Mouse (Mus musculus) forebrain, embryonic 15.5 days (tissue): ENCODE measurements around the gene Vwa3b. TPM values are rescaled to one million over a fixed set of nuclear protein-coding genes. Genes with fewer than 3 reads are reported as not detected.
A peak's percentile ranks its signal among the peaks of the same experiment; 100 is the strongest.

Experiments used
- ATAC-seq: fragments of 200-750 bp; cut with Nextera tagmentation; replicated peaks from 2 replicates; pipeline ENCODE4 v1.8.0; 2017; ENCODE audit warnings: mild to moderate bottlenecking, moderate TSS enrichment, moderate library complexity
- H3K27ac ChIP-seq: fragments of 300-500 bp; sonication (generic); replicated peaks from 2 replicates; pipeline ENCODE4 v1.5.1; 2015; ENCODE audit warnings: mild to moderate bottlenecking, inconsistent platforms
- H3K27me3 ChIP-seq: fragments of 300-500 bp; sonication (generic); 2 replicates; pipeline ENCODE4 v1.6.1; 2015; ENCODE audit warnings: inconsistent platforms
- H3K36me3 ChIP-seq: fragments of 300-500 bp; sonication (generic); 2 replicates; pipeline ENCODE4 v1.6.1; 2015; ENCODE audit warnings: mild to moderate bottlenecking, inconsistent platforms
- H3K4me1 ChIP-seq: fragments of 300-500 bp; sonication (generic); 2 replicates; pipeline ENCODE4 v1.6.1; 2015; ENCODE audit warnings: inconsistent platforms
- H3K4me2 ChIP-seq: fragments of 300-500 bp; sonication (generic); replicated peaks from 2 replicates; pipeline ENCODE4 v1.6.1; 2015; ENCODE audit warnings: mild to moderate bottlenecking, inconsistent platforms
- H3K4me3 ChIP-seq: fragments of 300-500 bp; sonication (generic); 2 replicates; pipeline ENCODE4 v1.5.1; 2015; ENCODE audit warnings: mild to moderate bottlenecking, inconsistent platforms
- H3K9ac ChIP-seq: fragments of 300-500 bp; sonication (generic); replicated peaks from 2 replicates; pipeline ENCODE4 v1.6.1; 2015; ENCODE audit warnings: mild to moderate bottlenecking, inconsistent platforms
- H3K9me3 ChIP-seq: fragments of 300-500 bp; sonication (generic); 2 replicates; pipeline ENCODE4 v1.6.1; 2016; ENCODE audit warnings: inconsistent platforms
- WGBS: fragments of 180-500 bp; shearing (Covaris S2); methylation state at CpG from one replicate; pipeline ENCODE4 v1.1.7; 2015; ENCODE audit warnings: mixed read lengths; 5-methylcytosine and 5-hydroxymethylcytosine counted together
- polyA plus RNA-seq: library from polyadenylated mRNA; unstranded; fragments of >200 nt; fragmentation: Nextera tagmentation; extraction: Ambion mirVana; gene quantifications from 2 replicates; pipeline ENCODE4 v1.2.1, GENCODE M21; 2015

Gene Vwa3b
- polyA plus RNA-seq, 1 experiment from 2014 or later, result 1.4 TPM

GRCm38 (mm10) chr1:37105194-37105593 lies 78.8 kb downstream of the Vwa3b start:
- Histone ChIP-seq H3K27ac (no peak overlapping the region), H3K9ac (no peak overlapping the region), H3K27me3 (no peaks in the 10 kb centered on the region), H3K4me2 (no peak overlapping the region), H3K4me1 (peaks cover 11% of the 10 kb centered on the region), H3K9me3 (no peaks in the 10 kb centered on the region), H3K36me3 (no peaks in the 10 kb centered on the region), H3K4me3 (no peak overlapping the region)
- 12% methylated on average over 3 of the region's 3 CpGs for WGBS
- ATAC-seq, result peak; percentile 66; the same call in 1 of the 2 replicates

- no peaks in the 10 kb centered on the region for H3K4me1 ChIP-seq
Observed at GRCm38 (mm10) chr1:37113781-37114180, 87.4 kb downstream of the Vwa3b start.

GRCm38 (mm10) chr1:37115847-37116246 lies 89.5 kb downstream of the Vwa3b start:
- H3K9me3 ChIP-seq, result no peaks in the 10 kb centered on the region
- H3K36me3 ChIP-seq, result no peaks in the 10 kb centered on the region
- no peak overlapping the region for H3K4me3 ChIP-seq
- no peak for ATAC-seq
- no peak overlapping the region for H3K9ac ChIP-seq
- 88% methylated on average over 5 of the region's 5 CpGs for WGBS
- 0 out of 2 replicates have a peak, but pooled peaks cover 3% of the 10 kb centered on the region for H3K4me1 ChIP-seq
- no peak overlapping the region for H3K4me2 ChIP-seq
- no peak overlapping the region for H3K27ac ChIP-seq
- H3K27me3 ChIP-seq, result no peaks in the 10 kb centered on the region

More at GRCm38 (mm10) chr1:37113781-37114180, 87.4 kb downstream of the Vwa3b start:
- H3K9me3 ChIP-seq, result no peaks in the 10 kb centered on the region
- no peaks in the 10 kb centered on the region for H3K36me3 ChIP-seq
- 73% methylated on average over 6 of the region's 6 CpGs for WGBS
- H3K9ac ChIP-seq, result no peak overlapping the region
- ATAC-seq, result no peak
- H3K4me2 ChIP-seq, result no peak overlapping the region
- H3K27ac ChIP-seq, result no peak overlapping the region
- H3K27me3 ChIP-seq, result no peaks in the 10 kb centered on the region
- no peak overlapping the region for H3K4me3 ChIP-seq

- Histone ChIP-seq H3K4me1 (0 out of 2 replicates have a peak, but pooled peaks cover 5% of the 10 kb centered on the region), H3K36me3 (no peaks in the 10 kb centered on the region), H3K4me2 (no peak overlapping the region), H3K4me3 (no peak overlapping the region), H3K27me3 (no peaks in the 10 kb centered on the region), H3K27ac (no peak overlapping the region), H3K9me3 (no peaks in the 10 kb centered on the region), H3K9ac (no peak overlapping the region)
- ATAC-seq, result no peak
- 86% methylated on average over 9 of the region's 9 CpGs for WGBS
Observed at GRCm38 (mm10) chr1:37116574-37116973, 90.2 kb downstream of the Vwa3b start.

GRCm38 (mm10) chr1:37117964-37118363 lies 91.6 kb downstream of the Vwa3b start:
- no peak overlapping the region for H3K27ac ChIP-seq
- H3K36me3 ChIP-seq, result no peaks in the 10 kb centered on the region
- peaks cover 14% of the 10 kb centered on the region for H3K4me1 ChIP-seq
- no peak overlapping the region for H3K4me2 ChIP-seq
- H3K4me3 ChIP-seq, result no peak overlapping the region
- H3K9ac ChIP-seq, result no peak overlapping the region
- no peaks in the 10 kb centered on the region for H3K9me3 ChIP-seq
- 87% methylated on average over 5 of the region's 5 CpGs for WGBS
- no peaks in the 10 kb centered on the region for H3K27me3 ChIP-seq
- no peak for ATAC-seq

GRCm38 (mm10) chr1:37122306-37122705 lies 95.9 kb downstream of the Vwa3b start:
- no peak overlapping the region for H3K4me3 ChIP-seq
- H3K36me3 ChIP-seq, result no peaks in the 10 kb centered on the region
- no peaks in the 10 kb centered on the region for H3K9me3 ChIP-seq
- WGBS, result 35% methylated on average over 4 of the region's 4 CpGs
- H3K4me2 ChIP-seq, result no peak overlapping the region
- H3K4me1 ChIP-seq, result peaks cover 18% of the 10 kb centered on the region
- H3K27me3 ChIP-seq, result no peaks in the 10 kb centered on the region
- H3K9ac ChIP-seq, result no peak overlapping the region
- H3K27ac ChIP-seq, result peak overlapping the region; percentile 79
- peak; percentile 94 for ATAC-seq

GRCm38 (mm10) chr1:37122798-37123197 lies 96.4 kb downstream of the Vwa3b start:
- Histone ChIP-seq H3K36me3 (no peaks in the 10 kb centered on the region), H3K4me1 (peaks cover 18% of the 10 kb centered on the region), H3K4me3 (no peak overlapping the region), H3K9me3 (no peaks in the 10 kb centered on the region), H3K9ac (no peak overlapping the region), H3K27me3 (no peaks in the 10 kb centered on the region), H3K4me2 (no peak overlapping the region), H3K27ac (no peak overlapping the region)
- WGBS, result 27% methylated on average over 3 of the region's 3 CpGs
- ATAC-seq, result peak; percentile 66

GRCm38 (mm10) chr1:37124696-37125349 lies 98.4 kb downstream of the Vwa3b start:
- Histone ChIP-seq H3K9ac (no peak overlapping the region), H3K36me3 (no peaks in the 10 kb centered on the region), H3K4me3 (no peak overlapping the region), H3K27me3 (no peaks in the 10 kb centered on the region), H3K4me1 (peaks cover 18% of the 10 kb centered on the region), H3K4me2 (no peak overlapping the region), H3K27ac (no peak overlapping the region), H3K9me3 (no peaks in the 10 kb centered on the region)
- ATAC-seq, result no peak
- 65% methylated on average over 12 of the region's 12 CpGs for WGBS

- no peak overlapping the region for H3K4me3 ChIP-seq
- no peaks in the 10 kb centered on the region for H3K4me1 ChIP-seq
- H3K4me2 ChIP-seq, result no peak overlapping the region
- 87% methylated on average over 8 of the region's 8 CpGs for WGBS
- H3K27me3 ChIP-seq, result no peaks in the 10 kb centered on the region
- no peak overlapping the region for H3K9ac ChIP-seq
- no peaks in the 10 kb centered on the region for H3K9me3 ChIP-seq
- H3K27ac ChIP-seq, result no peak overlapping the region
- no peak for ATAC-seq
- no peaks in the 10 kb centered on the region for H3K36me3 ChIP-seq
Observed at GRCm38 (mm10) chr1:37130012-37130570, 103.7 kb downstream of the Vwa3b start.

- no peaks in the 10 kb centered on the region for H3K4me1 ChIP-seq
Observed at GRCm38 (mm10) chr1:37131146-37131545, 104.8 kb downstream of the Vwa3b start.

GRCm38 (mm10) chr1:37132433-37132832 lies 106.0 kb downstream of the Vwa3b start:
- no peaks in the 10 kb centered on the region for H3K4me1 ChIP-seq
- H3K4me2 ChIP-seq, result no peak overlapping the region
- no peaks in the 10 kb centered on the region for H3K9me3 ChIP-seq
- no peak overlapping the region for H3K9ac ChIP-seq
- no peak overlapping the region for H3K27ac ChIP-seq
- H3K36me3 ChIP-seq, result no peaks in the 10 kb centered on the region
- no peak overlapping the region for H3K4me3 ChIP-seq
- WGBS, result 65% methylated on average over 7 of the region's 7 CpGs
- H3K27me3 ChIP-seq, result no peaks in the 10 kb centered on the region
- ATAC-seq, result no peak

More at GRCm38 (mm10) chr1:37131146-37131545, 104.8 kb downstream of the Vwa3b start:
- Histone ChIP-seq H3K27ac (no peak overlapping the region), H3K9me3 (no peaks in the 10 kb centered on the region), H3K9ac (no peak overlapping the region), H3K4me2 (no peak overlapping the region), H3K4me3 (no peak overlapping the region), H3K27me3 (no peaks in the 10 kb centered on the region), H3K36me3 (no peaks in the 10 kb centered on the region)
- no peak for ATAC-seq

- 67% methylated on average over 4 of the region's 4 CpGs for WGBS
- Histone ChIP-seq H3K36me3 (no peaks in the 10 kb centered on the region), H3K4me3 (no peak overlapping the region), H3K27ac (no peak overlapping the region), H3K9ac (no peak overlapping the region), H3K27me3 (no peaks in the 10 kb centered on the region), H3K9me3 (no peaks in the 10 kb centered on the region), H3K4me1 (no peaks in the 10 kb centered on the region), H3K4me2 (no peak overlapping the region)
- no peak for ATAC-seq
Observed at GRCm38 (mm10) chr1:37145966-37146365, 119.6 kb downstream of the Vwa3b start.

- WGBS, result 67% methylated on average over 7 of the region's 7 CpGs
- Histone ChIP-seq H3K9ac (no peak overlapping the region), H3K27me3 (no peaks in the 10 kb centered on the region), H3K36me3 (no peaks in the 10 kb centered on the region), H3K4me3 (no peak overlapping the region), H3K4me1 (no peaks in the 10 kb centered on the region), H3K4me2 (no peak overlapping the region), H3K27ac (no peak overlapping the region), H3K9me3 (no peaks in the 10 kb centered on the region)
- ATAC-seq, result no peak
Observed at GRCm38 (mm10) chr1:37149866-37150265, 123.5 kb downstream of the Vwa3b start.
